Mouse (Mus musculus) hindbrain, embryonic 15.5 days (tissue): ENCODE measurements around the gene Sort1. TPM values are rescaled to one million over a fixed set of nuclear protein-coding genes. Genes with fewer than 3 reads are reported as not detected.

Source experiments
- ATAC-seq: fragments of 200-750 bp; cut with Nextera tagmentation; 2 replicates; pipeline ENCODE4 v1.8.0; 2017; ENCODE audit warnings: low read depth, moderate number of reproducible peaks, moderate TSS enrichment; ENCODE audit not compliant: low FRiP score
- H3K27ac ChIP-seq: fragments of 300-500 bp; sonication (generic); replicated peaks from 2 replicates; pipeline ENCODE4 v1.5.1; 2015; ENCODE audit warnings: mild to moderate bottlenecking, inconsistent platforms
- H3K27me3 ChIP-seq: fragments of 300-500 bp; sonication (generic); 2 replicates; pipeline ENCODE4 v1.6.1; 2015; ENCODE audit warnings: control low read depth, inconsistent platforms
- H3K36me3 ChIP-seq: fragments of 300-500 bp; sonication (generic); 2 replicates; pipeline ENCODE4 v1.6.1; 2015; ENCODE audit warnings: control low read depth, inconsistent platforms
- H3K4me1 ChIP-seq: fragments of 300-500 bp; sonication (generic); replicated peaks from 2 replicates; pipeline ENCODE4 v1.6.1; 2015; ENCODE audit warnings: control low read depth, inconsistent platforms
- H3K4me2 ChIP-seq: fragments of 300-500 bp; sonication (generic); 2 replicates; pipeline ENCODE4 v1.6.1; 2015; ENCODE audit warnings: moderate library complexity, mild to moderate bottlenecking, inconsistent platforms
- H3K4me3 ChIP-seq: fragments of 300-500 bp; sonication (generic); 2 replicates; pipeline ENCODE4 v1.5.1; 2015; ENCODE audit warnings: mild to moderate bottlenecking, inconsistent platforms
- H3K9ac ChIP-seq: fragments of 300-500 bp; sonication (generic); 2 replicates; pipeline ENCODE4 v1.6.1; 2015; ENCODE audit warnings: inconsistent platforms
- H3K9me3 ChIP-seq: fragments of 300-500 bp; sonication (generic); 2 replicates; pipeline ENCODE4 v1.6.1; 2016; ENCODE audit warnings: control low read depth, inconsistent platforms
- WGBS: fragments of 180-500 bp; shearing (Covaris S2); methylation state at CpG from one replicate; pipeline ENCODE4 v1.1.7; 2015; 5-methylcytosine and 5-hydroxymethylcytosine counted together
- polyA plus RNA-seq: library from polyadenylated mRNA; unstranded; fragments of >200 nt; fragmentation: Nextera tagmentation; extraction: Ambion mirVana; gene quantifications from 2 replicates; pipeline ENCODE4 v1.2.1, GENCODE M21; 2015

The Sort1 gene
- polyA plus RNA-seq, 1 experiment from 2014 or later: 20.8 TPM

GRCm38 (mm10) chr3:108321671-108322070 is 37.8 kb downstream of the Sort1 start:
- no peak overlapping the region for H3K9ac ChIP-seq
- no peak overlapping the region for H3K4me3 ChIP-seq
- no peaks in the 10 kb centered on the region for H3K27me3 ChIP-seq
- H3K27ac ChIP-seq: no peak overlapping the region
- H3K9me3 ChIP-seq: no peaks in the 10 kb centered on the region
- H3K4me1 ChIP-seq: peaks cover 5% of the 10 kb centered on the region; the same call in 1 of the 2 replicates
- ATAC-seq: no peak
- 69% methylated on average over 4 of the region's 4 CpGs for WGBS
- H3K4me2 ChIP-seq: no peak overlapping the region
- H3K36me3 ChIP-seq: peaks cover 19% of the 10 kb centered on the region

- Histone ChIP-seq H3K9me3 (no peaks in the 10 kb centered on the region), H3K27me3 (no peaks in the 10 kb centered on the region), H3K27ac (no peak overlapping the region), H3K9ac (no peak overlapping the region), H3K4me3 (no peak overlapping the region), H3K4me2 (no peak overlapping the region), H3K36me3 (peaks cover 21% of the 10 kb centered on the region), H3K4me1 (peaks cover 5% of the 10 kb centered on the region; the same call in 1 of the 2 replicates)
- no peak for ATAC-seq
- WGBS: 89% methylated on average over 4 of the region's 4 CpGs
These were observed 38.3 kb downstream of the Sort1 start for GRCm38 (mm10) chr3:108322136-108322535.

GRCm38 (mm10) chr3:108322962-108323361 is 39.1 kb downstream of the Sort1 start:
- Histone ChIP-seq H3K36me3 (peaks cover 27% of the 10 kb centered on the region), H3K4me3 (no peak overlapping the region), H3K4me1 (peaks cover 5% of the 10 kb centered on the region; the same call in 1 of the 2 replicates), H3K4me2 (no peak overlapping the region), H3K9me3 (no peaks in the 10 kb centered on the region), H3K9ac (no peak overlapping the region), H3K27me3 (no peaks in the 10 kb centered on the region), H3K27ac (no peak overlapping the region)
- WGBS: 92% methylated on average over 3 of the region's 3 CpGs
- ATAC-seq: no peak

GRCm38 (mm10) chr3:108324837-108325236 is 41.0 kb downstream of the Sort1 start:
- H3K27me3 ChIP-seq: no peaks in the 10 kb centered on the region

GRCm38 (mm10) chr3:108325521-108325920 is 41.6 kb downstream of the Sort1 start:
- no peak for ATAC-seq
- WGBS: 95% methylated on average over 9 of the region's 9 CpGs
- H3K36me3 ChIP-seq: peaks cover 35% of the 10 kb centered on the region

More at GRCm38 (mm10) chr3:108324837-108325236, 41.0 kb downstream of the Sort1 start:
- no peaks in the 10 kb centered on the region for H3K9me3 ChIP-seq
- WGBS: 82% methylated on average over 4 of the region's 4 CpGs
- peaks cover 30% of the 10 kb centered on the region for H3K36me3 ChIP-seq
- H3K4me1 ChIP-seq: peaks cover 5% of the 10 kb centered on the region; the same call in 1 of the 2 replicates
- H3K4me2 ChIP-seq: no peak overlapping the region
- H3K4me3 ChIP-seq: no peak overlapping the region
- H3K27ac ChIP-seq: no peak overlapping the region
- ATAC-seq: no peak
- no peak overlapping the region for H3K9ac ChIP-seq

GRCm38 (mm10) chr3:108327275-108327674 is 43.4 kb downstream of the Sort1 start:
- Histone ChIP-seq H3K27ac (no peak overlapping the region), H3K27me3 (no peaks in the 10 kb centered on the region), H3K9me3 (no peaks in the 10 kb centered on the region), H3K4me2 (no peak overlapping the region), H3K36me3 (peaks cover 47% of the 10 kb centered on the region), H3K4me1 (no peaks in the 10 kb centered on the region), H3K9ac (no peak overlapping the region), H3K4me3 (no peak overlapping the region)
- 91% methylated on average over 8 of the region's 8 CpGs for WGBS
- ATAC-seq: no peak

More at GRCm38 (mm10) chr3:108325521-108325920, 41.6 kb downstream of the Sort1 start:
- Histone ChIP-seq H3K9me3 (no peaks in the 10 kb centered on the region), H3K27ac (no peak overlapping the region), H3K4me1 (peaks cover 5% of the 10 kb centered on the region; the same call in 1 of the 2 replicates), H3K9ac (no peak overlapping the region), H3K4me2 (no peak overlapping the region), H3K27me3 (no peaks in the 10 kb centered on the region), H3K4me3 (no peak overlapping the region)

- H3K36me3 ChIP-seq: peaks cover 53% of the 10 kb centered on the region
- ATAC-seq: no peak
- H3K9me3 ChIP-seq: no peaks in the 10 kb centered on the region
- no peaks in the 10 kb centered on the region for H3K4me1 ChIP-seq
- H3K27ac ChIP-seq: peak overlapping the region; percentile 56
- WGBS: 64% methylated on average over 3 of the region's 3 CpGs
- no peak overlapping the region for H3K4me2 ChIP-seq
- no peaks in the 10 kb centered on the region for H3K27me3 ChIP-seq
- H3K4me3 ChIP-seq: no peak overlapping the region
- no peak overlapping the region for H3K9ac ChIP-seq
These were observed 44.0 kb downstream of the Sort1 start for GRCm38 (mm10) chr3:108327916-108328315.

GRCm38 (mm10) chr3:108328441-108328841 is 44.6 kb downstream of the Sort1 start:
- peak; percentile 82 for ATAC-seq
- no peak overlapping the region for H3K4me3 ChIP-seq
- H3K4me1 ChIP-seq: no peaks in the 10 kb centered on the region
- H3K27me3 ChIP-seq: no peaks in the 10 kb centered on the region
- no peaks in the 10 kb centered on the region for H3K9me3 ChIP-seq
- H3K4me2 ChIP-seq: no peak overlapping the region
- peak overlapping the region; percentile 56 for H3K27ac ChIP-seq
- peaks cover 57% of the 10 kb centered on the region for H3K36me3 ChIP-seq
- H3K9ac ChIP-seq: no peak overlapping the region
- WGBS: 39% methylated on average over 9 of the region's 9 CpGs

- peaks cover 68% of the 10 kb centered on the region for H3K36me3 ChIP-seq
- 94% methylated on average over 6 of the region's 6 CpGs for WGBS
These were observed 46.9 kb downstream of the Sort1 start for GRCm38 (mm10) chr3:108330812-108331211.

GRCm38 (mm10) chr3:108336878-108337277 is 53.0 kb downstream of the Sort1 start:
- Histone ChIP-seq H3K4me1 (no peaks in the 10 kb centered on the region), H3K9me3 (no peaks in the 10 kb centered on the region), H3K9ac (no peak overlapping the region), H3K36me3 (peaks cover 90% of the 10 kb centered on the region), H3K4me2 (no peak overlapping the region), H3K4me3 (no peak overlapping the region), H3K27me3 (no peaks in the 10 kb centered on the region), H3K27ac (no peak overlapping the region)
- 97% methylated on average over 5 of the region's 5 CpGs for WGBS
- no peak for ATAC-seq

More at GRCm38 (mm10) chr3:108330812-108331211, 46.9 kb downstream of the Sort1 start:
- H3K9ac ChIP-seq: no peak overlapping the region
- no peaks in the 10 kb centered on the region for H3K4me1 ChIP-seq
- no peaks in the 10 kb centered on the region for H3K27me3 ChIP-seq
- no peak for ATAC-seq
- no peak overlapping the region for H3K4me2 ChIP-seq
- no peaks in the 10 kb centered on the region for H3K9me3 ChIP-seq
- H3K4me3 ChIP-seq: no peak overlapping the region
- H3K27ac ChIP-seq: no peak overlapping the region

- H3K27me3 ChIP-seq: no peaks in the 10 kb centered on the region
- H3K4me3 ChIP-seq: no peak overlapping the region
- H3K27ac ChIP-seq: no peak overlapping the region
- H3K9me3 ChIP-seq: no peaks in the 10 kb centered on the region
- H3K9ac ChIP-seq: no peak overlapping the region
- WGBS: 86% methylated on average over 2 of the region's 2 CpGs
- H3K4me1 ChIP-seq: no peaks in the 10 kb centered on the region
- H3K36me3 ChIP-seq: peaks cover 85% of the 10 kb centered on the region
- ATAC-seq: no peak
- no peak overlapping the region for H3K4me2 ChIP-seq
These were observed 57.2 kb downstream of the Sort1 start for GRCm38 (mm10) chr3:108341040-108341439.

GRCm38 (mm10) chr3:108342185-108342584 is 58.3 kb downstream of the Sort1 start:
- peaks cover 87% of the 10 kb centered on the region for H3K36me3 ChIP-seq
- WGBS: 74% methylated on average over 7 of the region's 7 CpGs

GRCm38 (mm10) chr3:108345855-108346254 is 62.0 kb downstream of the Sort1 start:
- WGBS: 88% methylated on average over 7 of the region's 7 CpGs
- no peak overlapping the region for H3K9ac ChIP-seq
- no peaks in the 10 kb centered on the region for H3K9me3 ChIP-seq
- H3K4me2 ChIP-seq: no peak overlapping the region
- H3K27ac ChIP-seq: no peak overlapping the region
- no peak for ATAC-seq
- no peaks in the 10 kb centered on the region for H3K4me1 ChIP-seq
- peaks cover 87% of the 10 kb centered on the region for H3K36me3 ChIP-seq
- H3K27me3 ChIP-seq: no peaks in the 10 kb centered on the region
- no peak overlapping the region for H3K4me3 ChIP-seq

More at GRCm38 (mm10) chr3:108342185-108342584, 58.3 kb downstream of the Sort1 start:
- H3K4me2 ChIP-seq: no peak overlapping the region
- no peaks in the 10 kb centered on the region for H3K27me3 ChIP-seq
- no peaks in the 10 kb centered on the region for H3K4me1 ChIP-seq
- H3K27ac ChIP-seq: no peak overlapping the region
- no peaks in the 10 kb centered on the region for H3K9me3 ChIP-seq
- H3K9ac ChIP-seq: no peak overlapping the region
- H3K4me3 ChIP-seq: no peak overlapping the region
- no peak for ATAC-seq
